Mouse (Mus musculus) testis, adult 2 months (tissue): ENCODE measurements around the gene Glb1l2. TPM values are rescaled to one million over a fixed set of nuclear protein-coding genes. Genes with fewer than 3 reads are reported as not detected.

Experiments
- H3K27ac ChIP-seq: fragments of 200-500 bp; 2 replicates; pipeline ENCODE4 v1.5.1; 2012; ENCODE audit warnings: low read depth, low read length; ENCODE audit not compliant: control insufficient read depth, insufficient read depth
- H3K27me3 ChIP-seq: fragments of 200-500 bp; 2 replicates; pipeline ENCODE4 v1.6.1; 2012; ENCODE audit warnings: mild to moderate bottlenecking, low read length, moderate library complexity; ENCODE audit not compliant: control insufficient read depth, insufficient read depth
- H3K36me3 ChIP-seq: fragments of 200-500 bp; 2 replicates; pipeline ENCODE4 v1.6.1; 2012; ENCODE audit warnings: mild to moderate bottlenecking, low read length; ENCODE audit not compliant: control insufficient read depth, insufficient read depth
- H3K4me1 ChIP-seq: fragments of 200-500 bp; 2 replicates; pipeline ENCODE4 v1.6.1; 2012; ENCODE audit warnings: low read length; ENCODE audit not compliant: control insufficient read depth, insufficient read depth
- H3K4me3 ChIP-seq: fragments of 200-500 bp; 2 replicates; pipeline ENCODE4 v1.5.1; 2012; ENCODE audit warnings: low read depth, mild to moderate bottlenecking, low read length, moderate library complexity, mixed read lengths; ENCODE audit not compliant: control insufficient read depth
- CTCF ChIP-seq: fragments of 200-500 bp; IDR thresholded peaks from 2 replicates; pipeline ENCODE4 v1.5.1; 2012; ENCODE audit warnings: low read depth, mild to moderate bottlenecking, inconsistent platforms, low read length, moderate library complexity; ENCODE audit not compliant: control insufficient read depth, insufficient read depth, insufficient replicate concordance
- POLR2A ChIP-seq: fragments of 200-500 bp; IDR thresholded peaks from 2 replicates; pipeline ENCODE4 v1.6.1; 2012; ENCODE audit warnings: low read depth, mild to moderate bottlenecking, inconsistent platforms, low read length, moderate library complexity; ENCODE audit not compliant: control insufficient read depth
- polyA plus RNA-seq: library from polyadenylated mRNA; depleted of rRNA; stranded (reverse); fragments of >200 nt; gene quantifications from 2 replicates; pipeline ENCODE4 v1.2.3, GENCODE M21; 2012

The Glb1l2 gene
- polyA plus RNA-seq, 1 experiment, result 7.3 TPM

DNA sequence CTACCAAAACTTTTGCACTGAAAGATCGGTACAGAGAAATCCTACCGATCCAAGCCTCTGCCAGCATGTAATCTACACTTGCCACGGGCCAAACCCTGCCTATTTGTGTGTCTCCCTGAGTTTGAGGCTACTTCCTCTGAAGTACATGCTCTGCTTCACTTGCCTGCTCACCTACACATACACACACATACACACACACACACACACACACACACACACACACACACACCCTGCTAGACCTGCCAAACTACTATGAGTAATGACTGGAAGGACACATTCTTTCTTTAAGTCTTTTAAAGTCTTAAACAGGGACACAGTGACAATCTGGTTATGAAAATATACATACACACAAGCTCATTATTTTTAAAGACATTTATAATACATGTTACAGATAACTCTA is 8.1 kb downstream of the Glb1l2 start:
- Histone ChIP-seq H3K27me3 (no peaks in the 10 kb centered on the region), H3K4me1 (no peaks in the 10 kb centered on the region), H3K27ac (no peak overlapping the region), H3K36me3 (no peaks in the 10 kb centered on the region), H3K4me3 (no peak overlapping the region)
- TF ChIP-seq CTCF (no peak), POLR2A (no peak)

DNA sequence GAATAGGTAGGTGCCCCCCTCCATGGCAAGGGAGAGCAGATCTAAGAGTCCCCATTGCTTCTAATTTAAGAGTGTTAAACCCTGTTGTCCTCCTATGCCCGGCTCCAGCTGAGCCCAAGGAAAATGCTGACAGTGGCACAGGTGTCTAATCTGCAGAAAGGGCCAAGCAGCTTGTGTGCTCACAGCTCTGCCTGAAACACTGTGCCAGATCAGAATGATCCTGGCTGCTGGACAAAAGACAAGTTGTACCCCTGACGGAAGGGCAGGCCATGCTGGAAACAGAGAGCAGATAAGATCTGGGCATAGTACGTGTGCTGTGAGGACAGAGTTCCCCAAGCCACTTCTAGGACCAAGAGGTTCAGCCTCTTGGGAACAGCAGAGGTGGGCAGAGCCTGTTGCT is 13.4 kb downstream of the Glb1l2 start:
- Histone ChIP-seq H3K27me3 (no peaks in the 10 kb centered on the region), H3K27ac (no peak overlapping the region), H3K36me3 (no peaks in the 10 kb centered on the region), H3K4me1 (no peaks in the 10 kb centered on the region), H3K4me3 (no peak overlapping the region)
- TF ChIP-seq CTCF, result no peak
- TF ChIP-seq POLR2A, result no peak

DNA sequence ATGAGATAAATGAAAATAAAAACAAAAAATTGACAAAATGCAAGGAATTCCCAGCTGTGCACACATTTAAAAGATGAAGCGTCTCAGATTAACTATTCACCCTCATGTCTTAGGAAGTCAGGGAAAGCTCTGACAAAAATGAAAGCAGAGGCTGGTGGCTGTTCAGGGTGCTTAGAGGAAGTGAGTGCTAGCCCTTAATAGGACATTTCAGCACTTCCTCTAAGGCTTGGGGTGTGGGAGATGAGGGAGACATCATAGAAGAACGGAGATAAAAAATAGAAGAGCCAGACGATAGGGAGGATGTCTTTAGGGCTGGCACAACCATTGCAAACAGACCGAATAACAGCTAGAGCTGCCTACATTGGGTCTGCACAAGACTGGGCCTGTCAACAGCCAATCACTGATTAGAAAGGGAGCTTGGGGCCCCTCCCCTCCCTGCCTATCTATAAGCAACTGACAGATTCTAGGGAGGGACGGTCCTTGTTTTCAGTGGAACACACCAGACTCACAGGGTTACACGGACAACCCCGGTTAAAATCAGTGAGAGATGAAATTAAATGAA is 22.8 kb downstream of the Glb1l2 start:
- Histone ChIP-seq H3K4me3 (no peak overlapping the region), H3K27ac (no peak overlapping the region), H3K27me3 (no peaks in the 10 kb centered on the region), H3K36me3 (no peaks in the 10 kb centered on the region), H3K4me1 (no peaks in the 10 kb centered on the region)
- TF ChIP-seq CTCF (no peak), POLR2A (no peak)

DNA sequence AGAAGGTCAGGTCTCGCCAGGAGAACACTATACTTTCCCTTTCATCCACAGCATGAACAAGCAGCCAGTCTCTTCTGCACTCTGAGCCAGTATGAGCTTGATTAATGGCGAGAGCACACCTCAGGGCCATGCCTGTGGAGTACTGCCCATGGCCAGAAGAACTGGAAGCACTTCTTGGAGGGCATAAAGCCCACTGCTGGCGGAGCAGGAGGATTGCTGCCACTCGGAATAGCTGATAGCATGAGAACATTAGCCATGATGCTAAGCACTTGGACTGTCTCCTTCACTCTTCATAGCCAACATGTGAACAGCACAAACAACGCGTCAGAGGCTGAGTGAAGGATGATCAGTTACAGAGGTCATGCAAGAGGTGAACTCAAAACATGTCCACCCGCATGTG is 27.8 kb downstream of the Glb1l2 start:
- Histone ChIP-seq H3K36me3 (no peaks in the 10 kb centered on the region), H3K27me3 (no peaks in the 10 kb centered on the region), H3K4me1 (no peaks in the 10 kb centered on the region), H3K4me3 (no peak overlapping the region), H3K27ac (no peak overlapping the region)
- TF ChIP-seq POLR2A, result no peak
- TF ChIP-seq CTCF, result no peak

DNA sequence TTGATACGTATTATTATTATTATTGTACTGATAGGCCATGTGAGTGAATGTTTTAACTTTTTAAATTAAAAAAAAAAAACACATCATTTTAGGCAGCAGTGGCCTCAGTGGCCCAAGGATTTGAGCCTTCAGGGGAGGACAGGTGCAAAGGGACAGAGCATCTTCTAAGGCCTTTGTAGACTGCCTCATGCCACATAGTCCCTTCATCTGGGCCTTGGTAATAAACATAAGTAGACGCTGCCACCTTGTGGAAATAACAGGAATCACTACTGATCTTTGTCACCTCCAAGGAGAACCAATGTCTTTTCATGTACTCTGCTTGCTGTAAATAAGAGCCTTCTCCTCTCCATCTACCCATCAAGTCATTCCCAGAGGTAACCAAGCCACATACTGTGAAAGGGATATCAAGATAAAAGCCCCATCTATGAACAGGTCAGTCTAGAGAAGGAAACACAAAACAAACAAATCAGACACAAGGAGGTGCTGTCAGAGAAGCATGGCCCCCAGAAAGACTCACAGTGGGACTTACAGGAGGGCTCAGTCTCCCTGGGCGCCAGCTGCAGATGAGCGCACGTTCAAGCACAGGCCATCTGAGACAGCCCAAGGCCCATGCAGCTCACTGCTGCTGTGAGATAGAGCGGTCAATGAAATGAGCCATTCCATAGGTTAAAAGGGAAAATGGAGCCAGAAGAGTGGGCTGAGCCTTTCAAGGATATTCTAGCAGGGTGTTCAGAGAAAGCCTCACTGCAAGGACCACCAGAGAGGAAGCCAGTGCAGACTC is 30.0 kb downstream of the Glb1l2 start:
- H3K27ac ChIP-seq, result no peak overlapping the region
- H3K4me3 ChIP-seq, result no peak overlapping the region
- TF ChIP-seq POLR2A (no peak), CTCF (peak; percentile 39; the same call in 1 of the 2 replicates)
- H3K36me3 ChIP-seq, result no peaks in the 10 kb centered on the region
- no peaks in the 10 kb centered on the region for H3K27me3 ChIP-seq
- no peaks in the 10 kb centered on the region for H3K4me1 ChIP-seq

DNA sequence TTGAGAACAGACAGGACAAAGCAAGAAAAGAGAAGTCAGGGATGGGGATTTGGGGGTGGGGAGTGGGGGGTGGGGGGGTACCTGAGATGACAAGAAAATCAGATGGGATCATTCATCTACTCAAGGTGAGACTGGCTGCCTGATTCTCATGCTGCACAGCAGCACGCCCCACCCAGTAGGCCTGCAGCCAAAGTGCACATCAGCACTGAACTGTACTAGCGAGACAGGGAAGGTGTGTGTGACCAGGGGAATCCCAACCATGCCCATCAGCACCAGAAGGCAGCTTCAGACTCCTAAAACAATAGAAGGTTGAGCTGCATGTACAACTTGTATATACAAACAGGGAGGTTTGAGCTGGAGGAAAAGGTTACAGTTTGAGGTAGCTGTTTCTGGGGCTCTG is 30.6 kb downstream of the Glb1l2 start:
- Histone ChIP-seq H3K36me3 (no peaks in the 10 kb centered on the region), H3K27ac (no peak overlapping the region)
- TF ChIP-seq CTCF, result no peak
- TF ChIP-seq POLR2A, result no peak

DNA sequence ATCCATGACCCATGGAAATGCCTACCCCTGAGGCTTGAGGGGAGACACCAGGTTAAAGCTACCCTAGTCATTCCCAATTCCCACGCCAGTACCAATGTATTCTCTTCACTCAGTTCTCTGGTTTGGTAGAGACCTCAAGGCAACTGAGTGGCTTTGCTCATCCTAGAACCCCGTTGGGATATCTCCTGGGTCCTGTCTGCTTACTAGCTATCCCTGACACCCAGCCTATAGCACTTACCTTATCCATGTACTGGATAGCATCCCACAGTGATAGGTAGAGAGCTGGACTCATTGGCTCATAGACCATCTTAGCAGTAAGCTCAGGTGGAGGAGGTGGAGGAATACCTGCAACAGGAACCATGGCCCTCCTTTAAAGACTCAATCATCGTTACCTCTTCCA is 38.1 kb downstream of the Glb1l2 start:
- H3K4me3 ChIP-seq, result no peak overlapping the region
- H3K4me1 ChIP-seq, result no peaks in the 10 kb centered on the region
- H3K27me3 ChIP-seq, result no peaks in the 10 kb centered on the region
- no peak overlapping the region for H3K27ac ChIP-seq
- TF ChIP-seq POLR2A (no peak), CTCF (no peak)
- no peaks in the 10 kb centered on the region for H3K36me3 ChIP-seq

More for the DNA sequence above, 30.6 kb downstream of the Glb1l2 start:
- no peaks in the 10 kb centered on the region for H3K4me1 ChIP-seq
- H3K27me3 ChIP-seq, result no peaks in the 10 kb centered on the region
- H3K4me3 ChIP-seq, result no peak overlapping the region

DNA sequence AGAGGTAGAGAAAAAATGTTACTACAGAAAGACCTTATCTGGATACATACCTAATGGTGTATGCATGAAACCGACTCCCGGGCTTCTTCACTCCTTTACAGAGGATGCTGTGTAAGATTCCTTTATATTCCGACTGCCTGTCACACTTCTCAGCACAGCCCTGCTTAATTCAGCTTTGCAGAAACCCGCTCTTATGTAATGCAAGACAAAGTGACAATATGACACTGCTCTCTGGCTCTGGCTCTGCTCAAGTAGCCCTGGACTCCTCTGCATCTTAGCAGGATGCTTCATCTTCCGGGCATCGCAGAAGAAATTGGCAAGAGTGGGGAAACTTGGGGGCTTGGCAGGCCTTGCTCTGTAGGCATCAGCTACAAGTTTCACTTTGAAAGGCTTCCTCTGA is 43.8 kb downstream of the Glb1l2 start:
- Histone ChIP-seq H3K4me3 (no peak overlapping the region), H3K36me3 (no peaks in the 10 kb centered on the region), H3K27ac (no peak overlapping the region), H3K4me1 (no peaks in the 10 kb centered on the region), H3K27me3 (no peaks in the 10 kb centered on the region)
- no peak for TF ChIP-seq POLR2A
- no peak for TF ChIP-seq CTCF
